Mouse (Mus musculus) urinary bladder, postnatal 25 days (tissue): ENCODE results near the gene Gm9513.
A peak's percentile ranks its signal among the peaks of the same experiment; 100 is the strongest.

Experiments used
- DNase-seq: peaks from one replicate; pipeline ENCODE4 v3.0.0; 2022; ENCODE audit warnings: low spot score

The Gm9513 gene

GRCm38 (mm10) chr9:36475338-36475737, at the start of gene Gm9513:
Gene Gm9513, plus strand, starts transcription at chr9:36475638.
- DNase-seq, result no peak

DNA sequence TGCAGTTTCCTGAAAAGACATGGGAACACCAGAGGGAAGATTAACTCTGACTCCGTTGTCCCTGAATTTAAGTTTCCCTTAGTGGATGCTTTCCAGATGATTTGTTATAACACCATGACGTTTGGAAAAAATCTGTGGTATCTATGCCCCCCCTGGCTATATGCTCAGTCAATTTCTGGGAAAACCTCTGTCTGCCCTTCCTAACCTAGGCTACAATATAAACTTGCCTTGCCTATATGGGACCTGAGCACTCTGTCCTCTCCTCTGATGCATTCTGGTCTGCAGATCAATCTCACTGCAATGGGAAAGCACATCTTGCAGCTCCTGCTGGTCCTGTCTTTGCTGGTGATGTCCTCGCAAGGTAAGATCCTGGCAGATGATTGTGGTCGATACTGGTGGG, 43.9 kb upstream of the Gm9513 start, which contains the start of gene Gm7257:
Gene Gm7257 (plus strand): TSS at position 301 of the 400 bp plus-strand sequence.
- DNase-seq, result no peak

GRCm38 (mm10) chr9:36435051-36435764, 40.2 kb upstream of the Gm9513 start:
- peak; percentile 36 for DNase-seq

DNA sequence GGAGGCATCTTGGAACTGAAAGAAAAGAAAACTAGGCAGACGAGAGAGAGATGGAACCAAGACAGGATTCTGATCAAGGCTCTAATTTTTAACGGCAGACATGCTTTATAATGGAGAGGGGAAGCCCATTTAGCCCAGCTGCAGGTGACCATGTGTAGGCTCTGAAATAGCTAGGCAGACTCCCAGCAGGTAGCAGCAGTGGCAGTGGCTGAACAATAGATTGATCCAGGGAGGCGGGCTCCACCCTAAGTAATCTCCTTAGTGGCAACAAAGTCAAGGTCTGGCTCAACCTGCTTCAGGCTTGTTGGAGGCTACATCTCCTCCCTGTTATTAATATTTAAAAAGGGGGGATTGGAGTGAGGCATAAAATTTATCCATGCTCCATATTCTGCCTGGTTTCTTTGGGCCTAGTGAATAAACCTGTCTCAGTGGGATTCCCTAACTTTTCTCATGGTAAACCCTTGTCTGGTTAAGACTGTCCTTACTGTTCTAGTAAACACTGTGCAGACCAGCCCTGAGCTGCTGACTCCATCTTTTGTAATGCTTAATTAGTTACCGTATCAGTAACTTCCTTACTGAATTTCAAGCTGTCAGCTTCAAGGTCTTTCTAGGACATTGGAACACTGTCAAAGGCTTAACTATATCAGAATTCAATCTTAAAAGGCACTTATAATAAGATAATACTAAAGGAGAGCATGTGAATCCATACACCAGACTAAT, 19.2 kb downstream of the Gm9513 start:
- no peak for DNase-seq

DNA sequence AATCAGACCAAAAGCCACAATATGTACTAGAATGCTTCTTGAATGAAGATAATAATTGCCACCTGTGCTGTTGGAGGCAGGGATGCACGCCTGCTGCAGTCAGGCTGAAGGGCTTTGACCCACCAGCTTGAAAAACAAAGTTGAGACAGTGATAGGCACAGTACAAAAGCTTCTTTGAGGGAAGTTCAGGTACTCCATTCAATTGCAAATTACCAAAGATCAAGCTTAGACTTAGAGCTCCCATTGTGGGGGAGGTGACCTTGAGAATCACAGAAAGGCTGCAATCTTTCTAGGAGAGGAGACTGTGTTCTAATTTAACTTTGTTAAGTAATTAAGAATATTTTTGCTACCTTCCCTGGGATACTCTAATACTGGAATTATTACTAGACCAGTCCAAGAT, 20.4 kb downstream of the Gm9513 start:
- DNase-seq, result no peak

GRCm38 (mm10) chr9:36504211-36504610, 28.8 kb downstream of the Gm9513 start:
- DNase-seq, result no peak
